Mouse (Mus musculus) forebrain, embryonic 13.5 days (tissue): Measurements from ENCODE around the gene Epas1. TPM values are rescaled to one million over a fixed set of nuclear protein-coding genes. Genes with fewer than 3 reads are reported as not detected.

Source experiments
- ATAC-seq: fragments of 200-750 bp; cut with Nextera tagmentation; 2 replicates; pipeline ENCODE4 v1.8.0; 2017
- H3K27ac ChIP-seq: fragments of 300-500 bp; sonication (generic); 2 replicates; pipeline ENCODE4 v1.5.1; 2015; ENCODE audit warnings: inconsistent platforms, mild to moderate bottlenecking, moderate library complexity
- H3K27me3 ChIP-seq: fragments of 300-500 bp; sonication (generic); 2 replicates; pipeline ENCODE4 v1.6.1; 2015; ENCODE audit warnings: mild to moderate bottlenecking, inconsistent platforms
- H3K36me3 ChIP-seq: fragments of 300-500 bp; sonication (generic); 2 replicates; pipeline ENCODE4 v1.6.1; 2015; ENCODE audit warnings: mild to moderate bottlenecking, inconsistent platforms; ENCODE audit not compliant: poor library complexity, severe bottlenecking
- H3K4me1 ChIP-seq: fragments of 300-500 bp; sonication (generic); 2 replicates; pipeline ENCODE4 v1.6.1; 2015; ENCODE audit warnings: inconsistent platforms
- H3K4me2 ChIP-seq: fragments of 300-500 bp; sonication (generic); 2 replicates; pipeline ENCODE4 v1.6.1; 2015; ENCODE audit warnings: inconsistent platforms, mild to moderate bottlenecking, moderate library complexity
- H3K4me3 ChIP-seq: fragments of 300-500 bp; sonication (generic); 2 replicates; pipeline ENCODE4 v1.5.1; 2015; ENCODE audit warnings: mild to moderate bottlenecking, inconsistent platforms
- H3K9ac ChIP-seq: fragments of 300-500 bp; sonication (generic); 2 replicates; pipeline ENCODE4 v1.6.1; 2015; ENCODE audit warnings: mild to moderate bottlenecking, inconsistent platforms
- H3K9me3 ChIP-seq: fragments of 300-500 bp; sonication (generic); replicated peaks from 2 replicates; pipeline ENCODE4 v1.6.1; 2016; ENCODE audit warnings: inconsistent platforms
- WGBS: fragments of 180-500 bp; shearing (Covaris S2); methylation state at CpG from one replicate; pipeline ENCODE4 v1.1.7; 2015; 5-methylcytosine and 5-hydroxymethylcytosine counted together
- polyA plus RNA-seq: library from polyadenylated mRNA; unstranded; fragments of >200 nt; fragmentation: Nextera tagmentation; extraction: Ambion mirVana; gene quantifications from 2 replicates; pipeline ENCODE4 v1.2.1, GENCODE M21; 2015

Epas1 gene
- polyA plus RNA-seq, 1 experiment from 2014 or later = 3.5 TPM

GRCm38 (mm10) chr17:86762479-86763242 is 9.2 kb downstream of the Epas1 start:
- H3K27me3 ChIP-seq = peaks cover 8% of the 10 kb centered on the region; the same call in 1 of the 2 replicates
- WGBS = 79% methylated on average over 11 of the region's 11 CpGs
- H3K4me3 ChIP-seq = no peak overlapping the region
- no peak overlapping the region for H3K27ac ChIP-seq
- H3K4me1 ChIP-seq = no peaks in the 10 kb centered on the region
- H3K36me3 ChIP-seq = no peaks in the 10 kb centered on the region
- ATAC-seq = no peak
- H3K9ac ChIP-seq = no peak overlapping the region
- no peaks in the 10 kb centered on the region for H3K9me3 ChIP-seq
- no peak overlapping the region for H3K4me2 ChIP-seq

- Histone ChIP-seq H3K4me1 (no peaks in the 10 kb centered on the region), H3K4me2 (no peak overlapping the region), H3K36me3 (no peaks in the 10 kb centered on the region), H3K9ac (no peak overlapping the region), H3K9me3 (no peaks in the 10 kb centered on the region), H3K27me3 (no peaks in the 10 kb centered on the region), H3K27ac (no peak overlapping the region), H3K4me3 (no peak overlapping the region)
- ATAC-seq = no peak
- WGBS = 93% methylated on average over 8 of the region's 8 CpGs
Observed at GRCm38 (mm10) chr17:86765762-86766404, 12.4 kb downstream of the Epas1 start.

GRCm38 (mm10) chr17:86766412-86766811 is 12.9 kb downstream of the Epas1 start:
- 86% methylated on average over 4 of the region's 4 CpGs for WGBS
- H3K9ac ChIP-seq = no peak overlapping the region
- ATAC-seq = no peak
- no peak overlapping the region for H3K4me3 ChIP-seq
- H3K36me3 ChIP-seq = no peaks in the 10 kb centered on the region
- no peak overlapping the region for H3K27ac ChIP-seq
- no peak overlapping the region for H3K4me2 ChIP-seq
- no peaks in the 10 kb centered on the region for H3K27me3 ChIP-seq
- H3K4me1 ChIP-seq = no peaks in the 10 kb centered on the region
- H3K9me3 ChIP-seq = no peaks in the 10 kb centered on the region

GRCm38 (mm10) chr17:86768596-86768995 is 15.1 kb downstream of the Epas1 start:
- ATAC-seq = no peak
- H3K9me3 ChIP-seq = no peaks in the 10 kb centered on the region
- H3K4me1 ChIP-seq = no peaks in the 10 kb centered on the region
- H3K36me3 ChIP-seq = no peaks in the 10 kb centered on the region
- 76% methylated on average over 7 of the region's 7 CpGs for WGBS
- no peak overlapping the region for H3K9ac ChIP-seq
- no peaks in the 10 kb centered on the region for H3K27me3 ChIP-seq
- H3K4me2 ChIP-seq = no peak overlapping the region
- H3K27ac ChIP-seq = no peak overlapping the region
- H3K4me3 ChIP-seq = no peak overlapping the region

GRCm38 (mm10) chr17:86769330-86770211 is 16.1 kb downstream of the Epas1 start:
- no peak for ATAC-seq
- Histone ChIP-seq H3K4me3 (no peak overlapping the region), H3K9me3 (no peaks in the 10 kb centered on the region)

GRCm38 (mm10) chr17:86770848-86771247 is 17.3 kb downstream of the Epas1 start:
- ATAC-seq = no peak
- no peaks in the 10 kb centered on the region for H3K27me3 ChIP-seq
- no peaks in the 10 kb centered on the region for H3K36me3 ChIP-seq
- no peak overlapping the region for H3K4me2 ChIP-seq
- WGBS = 81% methylated on average over 5 of the region's 5 CpGs
- H3K9me3 ChIP-seq = no peaks in the 10 kb centered on the region
- no peaks in the 10 kb centered on the region for H3K4me1 ChIP-seq
- no peak overlapping the region for H3K27ac ChIP-seq
- H3K4me3 ChIP-seq = no peak overlapping the region
- no peak overlapping the region for H3K9ac ChIP-seq

More at GRCm38 (mm10) chr17:86769330-86770211, 16.1 kb downstream of the Epas1 start:
- Histone ChIP-seq H3K4me1 (no peaks in the 10 kb centered on the region), H3K27me3 (no peaks in the 10 kb centered on the region), H3K36me3 (no peaks in the 10 kb centered on the region), H3K27ac (no peak overlapping the region), H3K9ac (no peak overlapping the region), H3K4me2 (no peak overlapping the region)
- 81% methylated on average over 16 of the region's 16 CpGs for WGBS

- H3K27ac ChIP-seq = no peak overlapping the region
- no peaks in the 10 kb centered on the region for H3K9me3 ChIP-seq
- no peak overlapping the region for H3K9ac ChIP-seq
- no peaks in the 10 kb centered on the region for H3K27me3 ChIP-seq
- WGBS = 57% methylated on average over 11 of the region's 11 CpGs
- H3K4me1 ChIP-seq = no peaks in the 10 kb centered on the region
- no peaks in the 10 kb centered on the region for H3K36me3 ChIP-seq
- no peak overlapping the region for H3K4me3 ChIP-seq
- no peak for ATAC-seq
- H3K4me2 ChIP-seq = no peak overlapping the region
Observed at GRCm38 (mm10) chr17:86772035-86772434, 18.5 kb downstream of the Epas1 start.

- WGBS = 94% methylated on average over 15 of the region's 15 CpGs
- no peak overlapping the region for H3K4me3 ChIP-seq
- H3K4me2 ChIP-seq = no peak overlapping the region
- no peaks in the 10 kb centered on the region for H3K9me3 ChIP-seq
- H3K27me3 ChIP-seq = no peaks in the 10 kb centered on the region
- H3K9ac ChIP-seq = no peak overlapping the region
- no peak for ATAC-seq
- no peaks in the 10 kb centered on the region for H3K4me1 ChIP-seq
- H3K36me3 ChIP-seq = no peaks in the 10 kb centered on the region
- no peak overlapping the region for H3K27ac ChIP-seq
Observed at GRCm38 (mm10) chr17:86772929-86773588, 19.6 kb downstream of the Epas1 start.

GRCm38 (mm10) chr17:86776538-86776937 is 23.0 kb downstream of the Epas1 start:
- no peaks in the 10 kb centered on the region for H3K36me3 ChIP-seq
- H3K4me2 ChIP-seq = no peak overlapping the region
- no peak for ATAC-seq
- H3K4me3 ChIP-seq = no peak overlapping the region
- no peaks in the 10 kb centered on the region for H3K27me3 ChIP-seq
- no peaks in the 10 kb centered on the region for H3K9me3 ChIP-seq
- no peak overlapping the region for H3K27ac ChIP-seq
- 90% methylated on average over 12 of the region's 12 CpGs for WGBS
- H3K4me1 ChIP-seq = no peaks in the 10 kb centered on the region
- H3K9ac ChIP-seq = no peak overlapping the region

- H3K27ac ChIP-seq = no peak overlapping the region
- no peak overlapping the region for H3K4me2 ChIP-seq
- H3K9me3 ChIP-seq = no peaks in the 10 kb centered on the region
- H3K4me3 ChIP-seq = no peak overlapping the region
- 0 out of 2 replicates have a peak, but pooled peaks cover 6% of the 10 kb centered on the region for H3K4me1 ChIP-seq
- no peak for ATAC-seq
- no peaks in the 10 kb centered on the region for H3K36me3 ChIP-seq
- 95% methylated on average over 6 of the region's 6 CpGs for WGBS
- H3K27me3 ChIP-seq = no peaks in the 10 kb centered on the region
- H3K9ac ChIP-seq = no peak overlapping the region
Observed at GRCm38 (mm10) chr17:86778147-86778546, 24.6 kb downstream of the Epas1 start.

- no peaks in the 10 kb centered on the region for H3K36me3 ChIP-seq
- no peaks in the 10 kb centered on the region for H3K27me3 ChIP-seq
- no peak overlapping the region for H3K4me2 ChIP-seq
- H3K4me3 ChIP-seq = no peak overlapping the region
- H3K4me1 ChIP-seq = 0 out of 2 replicates have a peak, but pooled peaks cover 6% of the 10 kb centered on the region
- ATAC-seq = no peak
- H3K9ac ChIP-seq = no peak overlapping the region
- no peaks in the 10 kb centered on the region for H3K9me3 ChIP-seq
- WGBS = 71% methylated on average over 15 of the region's 15 CpGs
- no peak overlapping the region for H3K27ac ChIP-seq
Observed at GRCm38 (mm10) chr17:86779191-86780130, 26.0 kb downstream of the Epas1 start.
